Comparison of ENCODE assay signal across 9 mouse cellular contexts in genomic region chr14:31125106-31126075, GRCm38 (mm10). TPM values are rescaled to one million over a fixed set of nuclear protein-coding genes. Genes with fewer than 3 reads are reported as not detected.
DNase-seq lines count a peak whose midpoint lies in the region; ATAC-seq and TF ChIP-seq lines count a peak whose summit lies in the region.
"Had no signal": no experiment of that assay in that cellular context is flagged by ENCODE, and none has a peak within 500 bp of the region (broad histone marks: within the 10 kb centered on the region; RNA-seq: fewer than 3 reads in every experiment).

No protein-coding gene starts in this region.

- no peak for DNase-seq in gastrocnemius, adult 2 months
- DNase-seq in gastrocnemius, adult 8-10 months (ENCODE audit: low spot score in 2 of 2), result no peak
- no peak for DNase-seq in testis, postnatal 14 days (ENCODE audit: low spot score)
- DNase-seq in hindbrain, postnatal 0 days (ENCODE audit: low spot score), result no peak
- DNase-seq in ovary, postnatal 36 days (ENCODE audit: low spot score), result no peak
- no peak for DNase-seq in right cerebral cortex, postnatal 4 days
- DNase-seq: cerebellum, postnatal 10 days had no signal

- no peaks in the 10 kb centered on the region for H3K27me3 ChIP-seq in testis, adult 2 months (ENCODE audit: control insufficient read depth, insufficient read depth, low read length)
- H3K27me3 ChIP-seq in hindbrain, postnatal 0 days (ENCODE audit: insufficient read depth, low read length), result no peaks in the 10 kb centered on the region

- H3K4me3 ChIP-seq in gastrocnemius, adult 2 months, result no peak overlapping the region
- no peak overlapping the region for H3K4me3 ChIP-seq in testis, adult 2 months (ENCODE audit: control insufficient read depth, low read depth, low read length)
- H3K4me3 ChIP-seq in hindbrain, postnatal 0 days (ENCODE audit: low read length), result no peak overlapping the region

- no peak for ATAC-seq in hindbrain, postnatal 0 days
- no peak for ATAC-seq in erythroid progenitor cell, adult 5-6 weeks (replicated peaks; ENCODE audit: low FRiP score, poor library complexity, severe bottlenecking)

- H3K9ac ChIP-seq in hindbrain, postnatal 0 days (replicated peaks; ENCODE audit: low read length), result no peak overlapping the region

- intact Hi-C loops in gastrocnemius, adult 2 months (cut with DNase I), result loop anchor here (5.0 kb wide), 1 partner anchor 127 kb away; the partner anchor contains the start of genes Bap1 and Phf7

- peak overlapping the region; percentile 55 for H3K27ac ChIP-seq in gastrocnemius, adult 2 months
- peak overlapping the region; percentile 28; the same call in 1 of the 2 replicates for H3K27ac ChIP-seq in testis, adult 2 months (ENCODE audit: control insufficient read depth, insufficient read depth, low read depth, low read length)
- 0 out of 2 replicates have a peak overlapping the region, but pooled peaks have one; percentile 26 for H3K27ac ChIP-seq in hindbrain, postnatal 0 days

- H3K4me2 ChIP-seq in hindbrain, postnatal 0 days (ENCODE audit: low read depth, low read length), result no peak overlapping the region

- no peak for TF ChIP-seq POLR2A in testis, adult 2 months (IDR thresholded peaks at IDR 0.05; ENCODE audit: control insufficient read depth, low read depth, low read length)

- no peaks in the 10 kb centered on the region; the same call in none of the 2 replicates for H3K36me3 ChIP-seq in testis, adult 2 months (ENCODE audit: control insufficient read depth, insufficient read depth, low read length)
- no peaks in the 10 kb centered on the region for H3K36me3 ChIP-seq in hindbrain, postnatal 0 days (ENCODE audit: insufficient read depth, low read length)

- WGBS in hindbrain, postnatal 0 days, result 74% methylated on average over 9 of the region's 9 CpGs

- H3K9me3 ChIP-seq in hindbrain, postnatal 0 days (ENCODE audit: low read length), result no peaks in the 10 kb centered on the region

- no peak for TF ChIP-seq CTCF in gastrocnemius, adult 2 months (IDR thresholded peaks at IDR 0.05)
- TF ChIP-seq CTCF in testis, adult 2 months (IDR thresholded peaks at IDR 0.05; ENCODE audit: control insufficient read depth, insufficient read depth, insufficient replicate concordance, low read depth, low read length), result no peak
- TF ChIP-seq CTCF in hindbrain, postnatal 0 days (IDR thresholded peaks at IDR 0.05; ENCODE audit: low read depth), result no peak

- H3K4me1 ChIP-seq in testis, adult 2 months (ENCODE audit: control insufficient read depth, insufficient read depth, low read length), result peaks cover 20% of the 10 kb centered on the region
- peaks cover 15% of the 10 kb centered on the region for H3K4me1 ChIP-seq in hindbrain, postnatal 0 days (ENCODE audit: insufficient read depth, low read length)

RNA-seq across cellular contexts. Expression of gene Smim4, which starts 3.4 kb away (rescaled TPM):
- 10 to 100 TPM; 33.4 to 36.1 TPM for total RNA-seq in gastrocnemius, adult 2 months (2021)
- 10 to 100 TPM; 26.8 to 40.5 (median 34.1) TPM for total RNA-seq in gastrocnemius, adult 8-10 months (2022)
- 8.9 and 11.8 TPM in 2 replicates for polyA plus RNA-seq in testis, adult 2 months (2012; rRNA removed)
- 0.93 and 5.0 TPM in 2 replicates for total RNA-seq in hindbrain, postnatal 0 days (2014; rRNA removed)
- 59.5 and 64.8 TPM in 2 replicates for polyA plus RNA-seq in hindbrain, postnatal 0 days (2015; fragmentation: Nextera tagmentation; extraction: Ambion mirVana)
- 20.2 and 35.2 TPM in 2 replicates for total RNA-seq in erythroid progenitor cell, adult 5-6 weeks (2015; ENCODE audit: low replicate concordance)
- total RNA-seq in erythroid progenitor cell, adult 5-6 weeks (2017; ENCODE audit: low replicate concordance), result 11.2 and 15.3 TPM in 2 replicates

RNA-seq across cellular contexts. Expression of gene Nt5dc2, which starts 5.5 kb away (rescaled TPM):
- total RNA-seq in gastrocnemius, adult 2 months (2021), result 1 to 10 TPM; 1.2 to 1.7 TPM
- 1 to 10 TPM in 1 of 4 experiments, under 1 TPM in 3; 0.32 to 1.1 (median 0.74) TPM for total RNA-seq in gastrocnemius, adult 8-10 months (2022)
- 24.4 and 27.4 TPM in 2 replicates for polyA plus RNA-seq in testis, adult 2 months (2012; rRNA removed)
- total RNA-seq in hindbrain, postnatal 0 days (2014; rRNA removed), result 209 and 236 TPM in 2 replicates
- polyA plus RNA-seq in hindbrain, postnatal 0 days (2015; fragmentation: Nextera tagmentation; extraction: Ambion mirVana), result 203 and 204 TPM in 2 replicates
- total RNA-seq in erythroid progenitor cell, adult 5-6 weeks (2015; ENCODE audit: low replicate concordance), result 10.9 and 25.2 TPM in 2 replicates
- 9.9 and 11.0 TPM in 2 replicates for total RNA-seq in erythroid progenitor cell, adult 5-6 weeks (2017; ENCODE audit: low replicate concordance)

RNA-seq across cellular contexts. Expression of gene Stab1, which starts 43.0 kb away (rescaled TPM):
- 10 to 100 TPM; 14.0 to 16.5 TPM for total RNA-seq in gastrocnemius, adult 2 months (2021)
- 1 to 10 TPM; 5.0 to 9.9 (median 6.0) TPM for total RNA-seq in gastrocnemius, adult 8-10 months (2022)
- 8.0 and 9.2 TPM in 2 replicates for polyA plus RNA-seq in testis, adult 2 months (2012; rRNA removed)
- total RNA-seq in hindbrain, postnatal 0 days (2014; rRNA removed), result 31.2 and 35.4 TPM in 2 replicates
- 10.5 and 11.5 TPM in 2 replicates for polyA plus RNA-seq in hindbrain, postnatal 0 days (2015; fragmentation: Nextera tagmentation; extraction: Ambion mirVana)
- 27.2 TPM in 1 of 2 replicates, not detected in the other for total RNA-seq in erythroid progenitor cell, adult 5-6 weeks (2015; ENCODE audit: low replicate concordance)
- 0.64 TPM in 1 of 2 replicates, not detected in the other for total RNA-seq in erythroid progenitor cell, adult 5-6 weeks (2017; ENCODE audit: low replicate concordance)
